Mouse (Mus musculus): ENCODE measurements around the gene Synrg.

The Synrg gene

GRCm38 (mm10) chr11:84073816-84074764 lies 109.9 kb downstream of the Synrg start:
- DNase-seq (ENCODE audit: low read depth, low spot score) = peak; percentile 78

DNA sequence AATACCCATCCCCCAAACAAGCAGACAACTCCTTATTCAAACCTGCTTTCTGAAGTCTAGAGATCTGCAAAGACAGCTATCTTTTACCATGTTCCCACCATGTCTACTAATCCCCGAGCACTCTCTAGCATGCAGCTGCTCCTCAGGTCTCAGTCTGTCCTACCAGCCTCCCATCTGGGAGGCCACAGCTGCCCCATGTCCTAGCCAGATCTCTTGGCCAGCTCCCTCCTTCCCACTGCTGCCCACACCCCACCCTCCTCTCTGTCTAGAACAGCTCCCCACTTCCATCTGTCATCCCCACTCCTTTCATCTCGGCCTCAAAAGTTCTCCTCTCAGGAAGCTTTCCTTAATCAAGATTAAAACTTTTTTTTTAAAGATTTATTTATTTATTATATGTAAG lies 112.8 kb downstream of the Synrg start:
- peak; percentile 50 for DNase-seq (ENCODE audit: low read depth, low spot score)

- peak; percentile 40 for DNase-seq (ENCODE audit: low read depth, low spot score)
These were observed 114.4 kb downstream of the Synrg start for GRCm38 (mm10) chr11:84078601-84079000.

- DNase-seq (ENCODE audit: low read depth, low spot score) = peak; percentile 39
These were observed 115.1 kb downstream of the Synrg start for GRCm38 (mm10) chr11:84079361-84079760.

DNA sequence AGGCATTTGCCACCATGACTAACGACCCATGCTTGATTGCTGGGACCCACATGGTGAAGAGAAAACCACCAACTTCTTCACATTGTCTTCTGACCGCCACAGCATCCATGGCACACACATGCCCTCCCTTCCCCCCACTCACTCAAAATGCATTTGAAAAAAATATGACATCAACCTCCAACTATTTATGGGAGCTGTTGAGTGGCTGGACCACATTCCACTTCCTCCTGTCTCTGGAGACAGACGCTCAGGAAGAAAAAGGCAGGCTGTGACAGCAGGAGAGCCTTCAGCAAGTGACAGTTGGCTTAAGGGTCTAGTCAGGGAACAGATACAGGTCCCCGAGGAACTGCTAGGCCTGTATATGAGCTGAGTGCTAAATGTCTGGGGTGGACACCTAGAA lies 115.7 kb downstream of the Synrg start:
- no peak for DNase-seq (ENCODE audit: low read depth, low spot score)

GRCm38 (mm10) chr11:84080327-84080726 lies 116.1 kb downstream of the Synrg start:
- DNase-seq (ENCODE audit: low read depth, low spot score) = no peak

GRCm38 (mm10) chr11:84081901-84082300 lies 117.7 kb downstream of the Synrg start:
- DNase-seq (ENCODE audit: low read depth, low spot score) = no peak

- DNase-seq (ENCODE audit: low read depth, low spot score) = no peak
These were observed 126.3 kb downstream of the Synrg start for GRCm38 (mm10) chr11:84090572-84090971.

Data from brain, adult 2 months (tissue).